ENCODE assay signal across 8 mouse cellular contexts in the genomic region with DNA sequence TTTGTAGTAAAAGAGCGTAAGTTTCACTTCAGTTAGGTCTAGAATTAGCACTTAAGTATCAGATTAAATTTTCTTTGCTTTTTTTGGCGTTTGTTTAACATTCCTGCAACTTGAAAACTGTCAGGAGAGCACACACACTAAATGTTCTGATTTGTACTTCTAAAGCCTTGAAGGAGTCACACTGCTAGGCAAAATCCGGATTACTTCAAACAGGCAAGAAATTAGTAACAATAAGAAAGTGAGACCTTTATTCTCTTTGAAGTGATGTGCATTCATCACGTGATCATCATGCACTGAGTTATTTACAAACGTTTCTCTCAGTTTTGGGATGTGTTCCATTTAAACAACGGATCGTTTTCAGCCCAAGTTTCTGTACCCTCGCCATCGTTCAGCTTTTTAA. TPM values are rescaled to one million over a fixed set of nuclear protein-coding genes. Genes with fewer than 3 reads are reported as not detected.
DNase-seq lines count a peak whose midpoint lies in the region; ATAC-seq lines count a peak whose summit lies in the region.

No protein-coding gene starts in this region.

- H3K4me3 ChIP-seq in kidney, embryonic 16.5 days (ENCODE audit: low read length) = peak overlapping the region; percentile 67
- peak overlapping the region; percentile 76 for H3K4me3 ChIP-seq in embryonic facial prominence, embryonic 14.5 days (ENCODE audit: low read depth, low read length)
- H3K4me3 ChIP-seq in intestine, embryonic 16.5 days (ENCODE audit: low read length) = no peak overlapping the region

- H3K36me3 ChIP-seq in kidney, embryonic 16.5 days (ENCODE audit: insufficient read depth, low read length) = no peaks in the 10 kb centered on the region
- H3K36me3 ChIP-seq in embryonic facial prominence, embryonic 14.5 days (ENCODE audit: control insufficient read depth, insufficient read depth, low read length) = no peaks in the 10 kb centered on the region
- no peaks in the 10 kb centered on the region for H3K36me3 ChIP-seq in intestine, embryonic 16.5 days (ENCODE audit: control insufficient read depth, insufficient read depth, low read length)

- no peak for DNase-seq in kidney, adult 18-20 months
- no peak for DNase-seq in embryonic facial prominence, embryonic 14.5 days (ENCODE audit: low spot score)
- peak; percentile 53 for DNase-seq in naive thymus-derived CD4-positive, alpha-beta T cell, adult 2 months (ENCODE audit: low read depth)
- DNase-seq in left cerebral cortex, postnatal 36 days (ENCODE audit: low spot score in 2 of 2) = no peak
- no peak for DNase-seq in adrenal gland, postnatal 10 days
- no peak for DNase-seq in adrenal gland, adult 18-20 months (ENCODE audit: low spot score in 2 of 2)

- H3K9ac ChIP-seq in kidney, embryonic 16.5 days (replicated peaks; ENCODE audit: low read length) = no peak overlapping the region
- no peak overlapping the region for H3K9ac ChIP-seq in embryonic facial prominence, embryonic 14.5 days (ENCODE audit: low read depth, low read length)
- H3K9ac ChIP-seq in intestine, embryonic 16.5 days (ENCODE audit: low read depth, low read length) = no peak overlapping the region

- no peaks in the 10 kb centered on the region for H3K27me3 ChIP-seq in kidney, embryonic 16.5 days (ENCODE audit: insufficient read depth, low read length)
- H3K27me3 ChIP-seq in embryonic facial prominence, embryonic 14.5 days (replicated peaks; ENCODE audit: control insufficient read depth, insufficient read depth, low read length) = no peaks in the 10 kb centered on the region
- no peaks in the 10 kb centered on the region for H3K27me3 ChIP-seq in intestine, embryonic 16.5 days (replicated peaks; ENCODE audit: control insufficient read depth, insufficient read depth, low read length)

- peaks cover 15% of the 10 kb centered on the region for H3K4me1 ChIP-seq in kidney, embryonic 16.5 days (ENCODE audit: insufficient read depth, low read length)
- peaks cover 12% of the 10 kb centered on the region for H3K4me1 ChIP-seq in embryonic facial prominence, embryonic 14.5 days (ENCODE audit: control insufficient read depth, insufficient read depth, low read length)
- peaks cover 10% of the 10 kb centered on the region for H3K4me1 ChIP-seq in intestine, embryonic 16.5 days (ENCODE audit: control insufficient read depth, insufficient read depth, low read length)

- peak overlapping the region; percentile 79 for H3K4me2 ChIP-seq in kidney, embryonic 16.5 days (replicated peaks; ENCODE audit: low read depth, low read length)
- H3K4me2 ChIP-seq in embryonic facial prominence, embryonic 14.5 days (ENCODE audit: low read depth, low read length) = peak overlapping the region; percentile 84
- peak overlapping the region; percentile 33 for H3K4me2 ChIP-seq in intestine, embryonic 16.5 days (ENCODE audit: low read depth, low read length)

- no peaks in the 10 kb centered on the region for H3K9me3 ChIP-seq in kidney, embryonic 16.5 days (ENCODE audit: low read length)
- no peaks in the 10 kb centered on the region for H3K9me3 ChIP-seq in embryonic facial prominence, embryonic 14.5 days (ENCODE audit: control insufficient read depth, low read length)
- H3K9me3 ChIP-seq in intestine, embryonic 16.5 days (ENCODE audit: control insufficient read depth, low read length) = no peaks in the 10 kb centered on the region

- no peak overlapping the region for H3K27ac ChIP-seq in kidney, embryonic 16.5 days (ENCODE audit: low read length)
- no peak overlapping the region for H3K27ac ChIP-seq in embryonic facial prominence, embryonic 14.5 days (replicated peaks; ENCODE audit: low read depth, low read length)
- H3K27ac ChIP-seq in intestine, embryonic 16.5 days (ENCODE audit: low read length) = no peak overlapping the region

- intact Hi-C loops in left cerebral cortex, postnatal 36 days (cut with DNase I) = loop anchor here (2.0 to 5.0 kb wide), 2 partner anchors 45 to 80 kb away; no protein-coding TSS in a partner anchor

- no peak for ATAC-seq in kidney, embryonic 16.5 days (ENCODE audit: low FRiP score, low TSS enrichment)
- no peak for ATAC-seq in embryonic facial prominence, embryonic 14.5 days (ENCODE audit: low read depth)
- ATAC-seq in intestine, embryonic 16.5 days = no peak

- WGBS in kidney, embryonic 16.5 days = 45% methylated on average over 9 of the region's 9 CpGs
- 41% methylated on average over 9 of the region's 9 CpGs for WGBS in embryonic facial prominence, embryonic 14.5 days
- WGBS in intestine, embryonic 16.5 days = 44% methylated on average over 9 of the region's 9 CpGs

RNA-seq across cellular contexts. Expression of a gene that starts 1.4 kb away (rescaled TPM):
- polyA plus RNA-seq in kidney, embryonic 16.5 days (2015; fragmentation: Nextera tagmentation; extraction: Ambion mirVana) = 3.3 TPM in 2 replicates
- polyA plus RNA-seq in embryonic facial prominence, embryonic 14.5 days (2014; fragmentation: Nextera tagmentation; extraction: Ambion mirVana) = 2.8 and 3.1 TPM in 2 replicates
- polyA plus RNA-seq in intestine, embryonic 16.5 days (2015; fragmentation: Nextera tagmentation; extraction: Ambion mirVana) = 2.7 and 3.0 TPM in 2 replicates
- total RNA-seq in left cerebral cortex, postnatal 36 days (2021) = 10 to 100 TPM in 1 of 2 experiments, 1 to 10 TPM in 1; 9.7 to 11.8 TPM
- 1 to 10 TPM; 6.0 to 8.1 TPM for total RNA-seq in adrenal gland, postnatal 10 days (2021)
- total RNA-seq in adrenal gland, adult 18-20 months (2021) = 1 to 10 TPM; 5.1 to 5.2 TPM

RNA-seq across cellular contexts. Expression of a gene that starts 1.6 kb away (rescaled TPM):
- 24.5 TPM in 2 replicates for polyA plus RNA-seq in kidney, embryonic 16.5 days (2015; fragmentation: Nextera tagmentation; extraction: Ambion mirVana)
- 29.0 and 32.5 TPM in 2 replicates for polyA plus RNA-seq in embryonic facial prominence, embryonic 14.5 days (2014; fragmentation: Nextera tagmentation; extraction: Ambion mirVana)
- polyA plus RNA-seq in intestine, embryonic 16.5 days (2015; fragmentation: Nextera tagmentation; extraction: Ambion mirVana) = 17.1 and 18.5 TPM in 2 replicates
- 10 to 100 TPM; 76.5 to 81.5 TPM for total RNA-seq in left cerebral cortex, postnatal 36 days (2021)
- total RNA-seq in adrenal gland, postnatal 10 days (2021) = 10 to 100 TPM; 24.9 to 27.7 TPM
- total RNA-seq in adrenal gland, adult 18-20 months (2021) = 10 to 100 TPM; 21.5 to 22.1 TPM

Comparison
In these comparisons a context has a peak if more than half of its experiments do, and no peak if none do; other contexts are left out.
1. H3K4me2 ChIP-seq: peak in every context shown above with its lines; median percentile 84 in embryonic facial prominence, embryonic 14.5 days; 79 in kidney, embryonic 16.5 days; 33 in intestine, embryonic 16.5 days.